11 mouse cellular contexts compared by ENCODE assay signal in the genomic region with DNA sequence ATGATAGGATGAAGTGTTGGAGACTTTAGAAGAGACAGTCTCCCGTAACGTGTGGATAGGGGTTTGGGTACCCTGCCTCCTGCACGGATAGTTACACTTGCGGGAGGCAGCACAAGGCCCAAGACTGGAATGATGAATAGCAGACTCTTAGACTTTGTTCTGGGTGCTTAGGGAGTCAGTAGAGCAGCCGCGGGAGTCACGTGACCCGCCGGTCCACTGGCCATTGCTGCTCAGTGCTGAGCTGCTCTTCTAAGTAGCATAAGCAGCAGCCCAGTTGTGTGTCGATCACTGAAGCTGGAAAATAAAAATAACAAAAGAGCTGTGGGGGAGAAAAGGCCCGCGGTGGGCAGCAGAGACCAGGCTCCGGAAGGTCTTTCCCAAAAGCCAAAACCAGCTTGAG.
DNase-seq lines count a peak whose midpoint lies in the region; ATAC-seq lines count a peak whose summit lies in the region.
"Had no signal": no experiment of that assay in that cellular context is flagged by ENCODE, and none has a peak within 500 bp of the region (broad histone marks: within the 10 kb centered on the region; RNA-seq: fewer than 3 reads in every experiment).

No protein-coding gene starts in this region.

- intact Hi-C loops in left cerebral cortex, postnatal 14 days (cut with DNase I): no loop called here

- no peak overlapping the region for H3K9ac ChIP-seq in neural tube, embryonic 11.5 days (ENCODE audit: low read length)
- no peak overlapping the region for H3K9ac ChIP-seq in hindbrain, embryonic 16.5 days (ENCODE audit: low read depth, low read length)
- H3K9ac ChIP-seq in heart, embryonic 11.5 days (ENCODE audit: low read depth, low read length): no peak overlapping the region
- H3K9ac ChIP-seq: limb, embryonic 13.5 days; neural tube, embryonic 12.5 days had no signal

- 43% methylated on average over 13 of the region's 13 CpGs for WGBS in neural tube, embryonic 11.5 days
- 34% methylated on average over 13 of the region's 13 CpGs for WGBS in hindbrain, embryonic 16.5 days
- WGBS in heart, embryonic 11.5 days (ENCODE audit: insufficient replicate concordance): 57% methylated on average over 13 of the region's 13 CpGs

- H3K27me3 ChIP-seq in neural tube, embryonic 11.5 days (ENCODE audit: control insufficient read depth, insufficient read depth, low read length): no peaks in the 10 kb centered on the region
- no peaks in the 10 kb centered on the region for H3K27me3 ChIP-seq in hindbrain, embryonic 16.5 days (replicated peaks; ENCODE audit: control insufficient read depth, insufficient read depth, low read length)
- no peaks in the 10 kb centered on the region for H3K27me3 ChIP-seq in heart, embryonic 11.5 days (ENCODE audit: control insufficient read depth, insufficient read depth, low read length)
- H3K27me3 ChIP-seq: limb, embryonic 13.5 days; neural tube, embryonic 12.5 days had no signal

- no peak overlapping the region for H3K4me2 ChIP-seq in neural tube, embryonic 11.5 days (ENCODE audit: low read depth)
- peak overlapping the region; percentile 14; the same call in 1 of the 2 replicates for H3K4me2 ChIP-seq in hindbrain, embryonic 16.5 days (ENCODE audit: low read length)
- H3K4me2 ChIP-seq in heart, embryonic 11.5 days: no peak overlapping the region
- H3K4me2 ChIP-seq: limb, embryonic 13.5 days; neural tube, embryonic 12.5 days had no signal

- no peaks in the 10 kb centered on the region for H3K36me3 ChIP-seq in neural tube, embryonic 11.5 days (ENCODE audit: control insufficient read depth, insufficient read depth, low read length)
- H3K36me3 ChIP-seq in hindbrain, embryonic 16.5 days (ENCODE audit: control insufficient read depth, insufficient read depth, low read length): no peaks in the 10 kb centered on the region
- H3K36me3 ChIP-seq in heart, embryonic 11.5 days (ENCODE audit: control insufficient read depth, insufficient read depth, low read length): peaks cover under 1% of the 10 kb centered on the region; the same call in 1 of the 2 replicates

- peak; percentile 46 for ATAC-seq in neural tube, embryonic 11.5 days (ENCODE audit: insufficient read depth, low FRiP score, low TSS enrichment)
- peak; percentile 57; the same call in 1 of the 2 replicates for ATAC-seq in hindbrain, embryonic 16.5 days
- ATAC-seq in heart, embryonic 11.5 days (replicated peaks; ENCODE audit: insufficient number of reproducible peaks, low FRiP score, low TSS enrichment): no peak

- DNase-seq in neural tube, embryonic 11.5 days (ENCODE audit: low spot score): peak; percentile 60
- no peak for DNase-seq in neural tube, embryonic 10.5 days (ENCODE audit: extremely low spot score, low spot score)
- DNase-seq in kidney, postnatal 14 days: peak; percentile 59
- no peak for DNase-seq in right cerebral cortex, postnatal 14 days
- no peak for DNase-seq in left cerebral cortex, postnatal 14 days (ENCODE audit: low spot score in 2 of 2)
- DNase-seq in right cerebral cortex, adult 2 months (ENCODE audit: low spot score in 2 of 2): no peak
- DNase-seq: lung, postnatal 14 days had no signal

- no peaks in the 10 kb centered on the region for H3K9me3 ChIP-seq in neural tube, embryonic 11.5 days (ENCODE audit: control insufficient read depth, low read length)
- no peaks in the 10 kb centered on the region for H3K9me3 ChIP-seq in hindbrain, embryonic 16.5 days (ENCODE audit: control insufficient read depth, low read length)
- H3K9me3 ChIP-seq in heart, embryonic 11.5 days (replicated peaks; ENCODE audit: control insufficient read depth, low read length): no peaks in the 10 kb centered on the region
- H3K9me3 ChIP-seq: limb, embryonic 13.5 days had no signal

- H3K4me3 ChIP-seq in neural tube, embryonic 11.5 days (ENCODE audit: low read depth, low read length): no peak overlapping the region
- no peak overlapping the region for H3K4me3 ChIP-seq in hindbrain, embryonic 16.5 days (ENCODE audit: low read length)
- H3K4me3 ChIP-seq in heart, embryonic 11.5 days (ENCODE audit: low read depth, low read length): no peak overlapping the region
- H3K4me3 ChIP-seq: limb, embryonic 13.5 days; neural tube, embryonic 12.5 days had no signal

- H3K27ac ChIP-seq in neural tube, embryonic 11.5 days (ENCODE audit: low read depth, low read length): no peak overlapping the region
- no peak overlapping the region for H3K27ac ChIP-seq in hindbrain, embryonic 16.5 days (ENCODE audit: low read depth, low read length)
- no peak overlapping the region for H3K27ac ChIP-seq in heart, embryonic 11.5 days (ENCODE audit: low read depth, low read length)
- H3K27ac ChIP-seq: limb, embryonic 13.5 days; neural tube, embryonic 12.5 days had no signal

- H3K4me1 ChIP-seq in neural tube, embryonic 11.5 days (ENCODE audit: control insufficient read depth, insufficient read depth, low read length): peaks cover 5% of the 10 kb centered on the region; the same call in 1 of the 2 replicates
- H3K4me1 ChIP-seq in hindbrain, embryonic 16.5 days (ENCODE audit: control insufficient read depth, insufficient read depth, low read depth, low read length): peaks cover 7% of the 10 kb centered on the region
- H3K4me1 ChIP-seq in heart, embryonic 11.5 days (ENCODE audit: control insufficient read depth, insufficient read depth, low read length): peaks cover 5% of the 10 kb centered on the region; the same call in 1 of the 2 replicates

Comparison
In these comparisons a context has a peak if more than half of its experiments do, and no peak if none do; other contexts are left out.
1. DNase-seq: peak in neural tube, embryonic 11.5 days (single experiment) and kidney, postnatal 14 days (single experiment); none in neural tube, embryonic 10.5 days (single experiment), right cerebral cortex, postnatal 14 days (single experiment), left cerebral cortex, postnatal 14 days (0 of 2) and right cerebral cortex, adult 2 months (0 of 2).